ENCODE assay signal across 8 mouse cellular contexts in the genomic region with DNA sequence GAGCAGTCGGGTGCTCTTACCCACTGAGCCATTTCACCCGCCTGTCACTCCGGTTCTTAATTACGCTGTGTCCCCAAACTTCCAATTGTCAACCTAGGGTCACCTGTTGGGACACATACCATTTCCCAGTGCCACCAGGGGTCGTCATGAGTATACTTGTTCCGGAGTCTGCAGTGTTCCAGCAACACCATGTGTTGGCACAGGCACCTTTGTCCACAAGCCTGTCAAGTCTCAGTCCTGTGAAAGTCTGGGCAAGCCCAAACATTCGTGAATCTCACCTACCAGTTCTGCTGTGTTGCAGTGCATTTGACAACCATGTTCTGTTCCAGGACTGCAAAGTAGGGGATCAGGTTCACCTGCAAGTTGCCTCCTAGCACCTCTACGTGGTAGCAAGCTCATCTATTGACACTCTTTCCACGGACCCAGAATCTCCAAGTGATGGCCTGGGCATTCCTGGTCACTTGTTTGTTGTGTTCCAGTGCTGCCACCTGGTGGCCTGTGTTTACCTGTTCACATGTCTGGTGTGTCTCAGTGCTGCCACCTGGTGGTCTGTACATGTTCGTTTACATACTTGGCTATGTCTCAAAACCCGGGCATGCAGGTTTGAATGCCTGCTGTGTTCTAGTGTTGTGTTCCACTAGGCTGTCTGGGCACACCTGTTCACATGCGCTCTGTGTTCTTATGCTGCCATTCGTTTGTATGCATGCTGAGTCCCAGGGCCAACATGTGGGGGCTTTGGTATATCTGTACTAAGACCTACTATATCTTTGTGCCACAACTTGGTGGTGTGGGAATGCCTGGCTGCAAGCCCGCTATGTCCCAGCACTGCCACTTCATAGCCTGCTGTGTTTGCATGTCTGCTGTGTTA. TPM values are rescaled to one million over a fixed set of nuclear protein-coding genes. Genes with fewer than 3 reads are reported as not detected.
DNase-seq lines count a peak whose midpoint lies in the region; ATAC-seq lines count a peak whose summit lies in the region.

No protein-coding gene starts in this region.

- H3K9ac ChIP-seq in heart, embryonic 14.5 days (ENCODE audit: low read length) = no peak overlapping the region
- no peak overlapping the region for H3K9ac ChIP-seq in liver, embryonic 12.5 days
- H3K9ac ChIP-seq in stomach, embryonic 15.5 days = no peak overlapping the region

- peak; percentile 94 for ATAC-seq in CD4-positive, CD25-positive, alpha-beta regulatory T cell, adult 4 months
- peak; percentile 63; the same call in 1 of the 2 replicates for ATAC-seq in heart, embryonic 14.5 days (ENCODE audit: insufficient number of reproducible peaks, insufficient read depth, low FRiP score, low read depth)
- ATAC-seq in liver, embryonic 12.5 days = peak; percentile 73
- ATAC-seq in stomach, embryonic 15.5 days (ENCODE audit: insufficient read depth, low FRiP score, low read depth) = peak; percentile 67; the same call in 1 of the 2 replicates

- 41% methylated on average over 14 of the region's 14 CpGs for WGBS in forebrain, embryonic 10.5 days
- 36% methylated on average over 14 of the region's 14 CpGs for WGBS in heart, embryonic 14.5 days
- WGBS in liver, embryonic 12.5 days (ENCODE audit: insufficient replicate concordance) = 37% methylated on average over 14 of the region's 14 CpGs
- 36% methylated on average over 14 of the region's 14 CpGs for WGBS in stomach, embryonic 15.5 days

- no peaks in the 10 kb centered on the region for H3K9me3 ChIP-seq in forebrain, embryonic 10.5 days
- no peaks in the 10 kb centered on the region for H3K9me3 ChIP-seq in heart, embryonic 14.5 days (ENCODE audit: control insufficient read depth, low read length)
- H3K9me3 ChIP-seq in liver, embryonic 12.5 days (replicated peaks) = no peaks in the 10 kb centered on the region
- H3K9me3 ChIP-seq in stomach, embryonic 15.5 days = no peaks in the 10 kb centered on the region

- DNase-seq in c-Kit-negative CD71-positive TER-119-positive erythroid progenitor cells, embryonic 14.5 days (ENCODE audit: low read depth, low spot score) = peak; percentile 92
- peak; percentile 98 for DNase-seq in forebrain, embryonic 10.5 days (ENCODE audit: extremely low spot score, low spot score)
- peak; percentile 98 for DNase-seq in kidney, postnatal 10 days
- peak; percentile 99 for DNase-seq in neural tube, embryonic 10.5 days (ENCODE audit: extremely low spot score, low spot score)

- 0 out of 2 replicates have a peak overlapping the region, but pooled peaks have one; percentile 27 for H3K4me2 ChIP-seq in heart, embryonic 14.5 days (ENCODE audit: low read length)
- H3K4me2 ChIP-seq in liver, embryonic 12.5 days = peak overlapping the region; percentile 21
- 0 out of 2 replicates have a peak overlapping the region, but pooled peaks have one; percentile 14 for H3K4me2 ChIP-seq in stomach, embryonic 15.5 days

- H3K4me1 ChIP-seq in forebrain, embryonic 10.5 days = peaks cover 18% of the 10 kb centered on the region
- peaks cover 0 to 2% of the 10 kb centered on the region in 2 experiments; a peak in 1 of 4 replicates for H3K4me1 ChIP-seq in heart, embryonic 14.5 days (ENCODE audit: control insufficient read depth in 2 of 2, insufficient read depth in 2 of 2, low read length in 2 of 2)
- peaks cover 4% of the 10 kb centered on the region; the same call in 1 of the 2 replicates for H3K4me1 ChIP-seq in liver, embryonic 12.5 days
- H3K4me1 ChIP-seq in stomach, embryonic 15.5 days = peaks cover 6% of the 10 kb centered on the region; the same call in 1 of the 2 replicates

- H3K4me3 ChIP-seq in forebrain, embryonic 10.5 days = no peak overlapping the region
- H3K4me3 ChIP-seq in heart, embryonic 14.5 days (ENCODE audit: control insufficient read depth in 1 of 2, insufficient read depth in 1 of 2, low read depth in 1 of 2, low read length in 2 of 2) = no peak overlapping the region
- no peak overlapping the region for H3K4me3 ChIP-seq in liver, embryonic 12.5 days
- no peak overlapping the region for H3K4me3 ChIP-seq in stomach, embryonic 15.5 days (replicated peaks)

- H3K27me3 ChIP-seq in forebrain, embryonic 10.5 days (ENCODE audit: poor library complexity, severe bottlenecking) = peaks cover 3% of the 10 kb centered on the region; the same call in 1 of the 2 replicates
- no peaks in the 10 kb centered on the region for H3K27me3 ChIP-seq in heart, embryonic 14.5 days (ENCODE audit: control insufficient read depth, insufficient read depth, low read length)
- H3K27me3 ChIP-seq in liver, embryonic 12.5 days (replicated peaks) = no peaks in the 10 kb centered on the region
- no peaks in the 10 kb centered on the region for H3K27me3 ChIP-seq in stomach, embryonic 15.5 days (replicated peaks)

- H3K27ac ChIP-seq in forebrain, embryonic 10.5 days = no peak overlapping the region
- H3K27ac ChIP-seq in heart, embryonic 14.5 days (replicated peaks in 1 of 2; ENCODE audit: control insufficient read depth in 1 of 2, insufficient read depth in 1 of 2, low read depth in 2 of 2, low read length in 2 of 2) = no peak overlapping the region
- no peak overlapping the region for H3K27ac ChIP-seq in liver, embryonic 12.5 days
- H3K27ac ChIP-seq in stomach, embryonic 15.5 days = no peak overlapping the region

- H3K36me3 ChIP-seq in forebrain, embryonic 10.5 days (replicated peaks) = no peaks in the 10 kb centered on the region
- no peaks in the 10 kb centered on the region for H3K36me3 ChIP-seq in heart, embryonic 14.5 days (ENCODE audit: control insufficient read depth, insufficient read depth, low read length)
- H3K36me3 ChIP-seq in liver, embryonic 12.5 days = no peaks in the 10 kb centered on the region
- no peaks in the 10 kb centered on the region for H3K36me3 ChIP-seq in stomach, embryonic 15.5 days

RNA-seq across cellular contexts. Expression of gene Fnbp1l, which starts 19.0 kb away (rescaled TPM):
- under 1 TPM; 0.09 to 0.34 TPM for polyA plus RNA-seq in CD4-positive, CD25-positive, alpha-beta regulatory T cell, adult 4 months (2017; shearing (Covaris generic))
- 56.5 and 58.7 TPM in 2 replicates for polyA plus RNA-seq in forebrain, embryonic 10.5 days (2016; fragmentation: Nextera tagmentation; extraction: Ambion mirVana)
- 24.5 and 29.5 TPM in 2 replicates for polyA plus RNA-seq in heart, embryonic 14.5 days (2014; fragmentation: Nextera tagmentation; extraction: Ambion mirVana)
- 7.2 TPM in 2 replicates for polyA plus RNA-seq in liver, embryonic 12.5 days (2016; fragmentation: Nextera tagmentation; extraction: Ambion mirVana)
- 48.6 and 51.7 TPM in 2 replicates for polyA plus RNA-seq in stomach, embryonic 15.5 days (2015; fragmentation: Nextera tagmentation; extraction: Ambion mirVana)
